Mouse (Mus musculus) hindbrain, postnatal 0 days (tissue): ENCODE results near the gene 1700049E17Rik2. TPM values are rescaled to one million over a fixed set of nuclear protein-coding genes. Genes with fewer than 3 reads are reported as not detected.

Source experiments
- polyA plus RNA-seq: library from polyadenylated mRNA; unstranded; fragments of >200 nt; fragmentation: Nextera tagmentation; extraction: Ambion mirVana; gene quantifications from 2 replicates; pipeline ENCODE4 v1.2.1, GENCODE M21; 2015
- total RNA-seq: library from RNA; depleted of rRNA; stranded (reverse); fragments of >200 nt; gene quantifications from 2 replicates; pipeline ENCODE4 v1.2.3, GENCODE M21; 2014; rRNA removed

The 1700049E17Rik2 gene
- total and polyA plus RNA-seq, 2 experiments from 2014 or later, result not detected

Other genes with a start within 250 kb of the 1700049E17Rik2 start
- gene Gm5798, start 224.6 kb upstream of the 1700049E17Rik2 start, total RNA-seq, result not detected in 2 replicates
- not detected in 2 replicates for gene Gm5798, start 224.6 kb upstream of the 1700049E17Rik2 start, polyA plus RNA-seq
- gene Gm7945, start 186.8 kb upstream of the 1700049E17Rik2 start, total RNA-seq, result not detected in 2 replicates
- gene Gm7945, start 186.8 kb upstream of the 1700049E17Rik2 start, polyA plus RNA-seq, result 0.13 TPM in 1 of 2 replicates, not detected in the other
- not detected in 2 replicates for gene Gm6482, start 164.9 kb upstream of the 1700049E17Rik2 start, total RNA-seq
- not detected in 2 replicates for gene Gm6482, start 164.9 kb upstream of the 1700049E17Rik2 start, polyA plus RNA-seq
- gene Gm7954, start 119.7 kb upstream of the 1700049E17Rik2 start, total RNA-seq, result not detected in 2 replicates
- not detected in 2 replicates for gene Gm7954, start 119.7 kb upstream of the 1700049E17Rik2 start, polyA plus RNA-seq
- gene Gm3486, start 83.7 kb upstream of the 1700049E17Rik2 start, total RNA-seq, result not detected in 2 replicates
- gene Gm3486, start 83.7 kb upstream of the 1700049E17Rik2 start, polyA plus RNA-seq, result not detected in 2 replicates
- not detected in 2 replicates for gene Gm7970, start 17.6 kb upstream of the 1700049E17Rik2 start, total RNA-seq
- not detected in 2 replicates for gene Gm7970, start 17.6 kb upstream of the 1700049E17Rik2 start, polyA plus RNA-seq
- not detected in 2 replicates for gene Gm3072, start 51.4 kb downstream of the 1700049E17Rik2 start, total RNA-seq
- not detected in 2 replicates for gene Gm3072, start 51.4 kb downstream of the 1700049E17Rik2 start, polyA plus RNA-seq
- gene Gm3676, start 73.3 kb downstream of the 1700049E17Rik2 start, total RNA-seq, result not detected in 2 replicates
- not detected in 2 replicates for gene Gm3676, start 73.3 kb downstream of the 1700049E17Rik2 start, polyA plus RNA-seq
- gene Gm8068, start 128.7 kb downstream of the 1700049E17Rik2 start, total RNA-seq, result not detected in 2 replicates
- gene Gm8068, start 128.7 kb downstream of the 1700049E17Rik2 start, polyA plus RNA-seq, result not detected in 2 replicates
- gene Gm7929, start 177.4 kb downstream of the 1700049E17Rik2 start, total RNA-seq, result not detected in 2 replicates
- not detected in 2 replicates for gene Gm7929, start 177.4 kb downstream of the 1700049E17Rik2 start, polyA plus RNA-seq
- gene Gm47189, start 199.2 kb downstream of the 1700049E17Rik2 start, total RNA-seq, result not detected in 2 replicates
- gene Gm47189, start 199.2 kb downstream of the 1700049E17Rik2 start, polyA plus RNA-seq, result not detected in 2 replicates